Mouse (Mus musculus) lung, adult 2 months (tissue): ENCODE measurements around the gene Larp1b.

Experiments used
- CTCF ChIP-seq: fragments of 200-500 bp; IDR thresholded peaks from 2 replicates; pipeline ENCODE4 v1.5.1; 2011; ENCODE audit warnings: mild to moderate bottlenecking, low read length, control low read depth; ENCODE audit not compliant: insufficient read depth
- POLR2A ChIP-seq: fragments of 200-500 bp; IDR thresholded peaks from 2 replicates; pipeline ENCODE4 v1.6.1; 2011; ENCODE audit warnings: low read depth, mild to moderate bottlenecking, control low read depth, low read length, borderline replicate concordance; ENCODE audit errors: extremely low read depth

GRCm38 (mm10) chr3:40958831-40959230, 9.2 kb downstream of the Larp1b start:
- no peak for TF ChIP-seq CTCF
- TF ChIP-seq POLR2A = no peak
